Mouse (Mus musculus): Measurements from ENCODE around the gene Fam57b. TPM values are rescaled to one million over a fixed set of nuclear protein-coding genes. Genes with fewer than 3 reads are reported as not detected.

Gene Fam57b
- polyA plus RNA-seq, 1 experiment from 2014 or later: 1.2 TPM

GRCm38 (mm10) chr7:126867534-126867933 lies 70.1 kb downstream of the Fam57b start:
- H3K36me3 ChIP-seq (ENCODE audit: control insufficient read depth, insufficient read depth, low read length): peaks cover 90% of the 10 kb centered on the region
- no peak overlapping the region for H3K4me2 ChIP-seq (ENCODE audit: low read length)
- no peaks in the 10 kb centered on the region for H3K9me3 ChIP-seq (ENCODE audit: control insufficient read depth, low read length)
- peaks cover 8 to 13% of the 10 kb centered on the region in 2 experiments for H3K4me1 ChIP-seq (ENCODE audit: control insufficient read depth in 2 of 2, insufficient read depth in 2 of 2, low read length in 2 of 2)
- ATAC-seq (ENCODE audit: insufficient number of reproducible peaks, insufficient read depth, low FRiP score, low read depth): no peak
- no peaks in the 10 kb centered on the region for H3K27me3 ChIP-seq (ENCODE audit: control insufficient read depth, insufficient read depth, low read length)
- no peak overlapping the region for H3K27ac ChIP-seq (replicated peaks in 1 of 2; ENCODE audit: control insufficient read depth in 1 of 2, insufficient read depth in 1 of 2, low read depth in 2 of 2, low read length in 2 of 2)
- WGBS: 85% methylated on average over 2 of the region's 2 CpGs
- H3K4me3 ChIP-seq (ENCODE audit: control insufficient read depth in 1 of 2, insufficient read depth in 1 of 2, low read depth in 1 of 2, low read length in 2 of 2): no peak overlapping the region
- no peak overlapping the region for H3K9ac ChIP-seq (ENCODE audit: low read length)

GRCm38 (mm10) chr7:126868003-126868402 lies 70.5 kb downstream of the Fam57b start:
- Histone ChIP-seq H3K36me3 (ENCODE audit: control insufficient read depth, insufficient read depth, low read length) (peaks cover 95% of the 10 kb centered on the region), H3K9me3 (ENCODE audit: control insufficient read depth, low read length) (no peaks in the 10 kb centered on the region), H3K27ac (replicated peaks in 1 of 2; ENCODE audit: control insufficient read depth in 1 of 2, insufficient read depth in 1 of 2, low read depth in 2 of 2, low read length in 2 of 2) (no peak overlapping the region), H3K4me2 (ENCODE audit: low read length) (no peak overlapping the region), H3K4me3 (ENCODE audit: control insufficient read depth in 1 of 2, insufficient read depth in 1 of 2, low read depth in 1 of 2, low read length in 2 of 2) (no peak overlapping the region), H3K4me1 (ENCODE audit: control insufficient read depth in 2 of 2, insufficient read depth in 2 of 2, low read length in 2 of 2) (peaks cover 5 to 9% of the 10 kb centered on the region in 2 experiments), H3K27me3 (ENCODE audit: control insufficient read depth, insufficient read depth, low read length) (no peaks in the 10 kb centered on the region), H3K9ac (ENCODE audit: low read length) (no peak overlapping the region)
- 85% methylated on average over 12 of the region's 12 CpGs for WGBS
- ATAC-seq (ENCODE audit: insufficient number of reproducible peaks, insufficient read depth, low FRiP score, low read depth): no peak

DNA sequence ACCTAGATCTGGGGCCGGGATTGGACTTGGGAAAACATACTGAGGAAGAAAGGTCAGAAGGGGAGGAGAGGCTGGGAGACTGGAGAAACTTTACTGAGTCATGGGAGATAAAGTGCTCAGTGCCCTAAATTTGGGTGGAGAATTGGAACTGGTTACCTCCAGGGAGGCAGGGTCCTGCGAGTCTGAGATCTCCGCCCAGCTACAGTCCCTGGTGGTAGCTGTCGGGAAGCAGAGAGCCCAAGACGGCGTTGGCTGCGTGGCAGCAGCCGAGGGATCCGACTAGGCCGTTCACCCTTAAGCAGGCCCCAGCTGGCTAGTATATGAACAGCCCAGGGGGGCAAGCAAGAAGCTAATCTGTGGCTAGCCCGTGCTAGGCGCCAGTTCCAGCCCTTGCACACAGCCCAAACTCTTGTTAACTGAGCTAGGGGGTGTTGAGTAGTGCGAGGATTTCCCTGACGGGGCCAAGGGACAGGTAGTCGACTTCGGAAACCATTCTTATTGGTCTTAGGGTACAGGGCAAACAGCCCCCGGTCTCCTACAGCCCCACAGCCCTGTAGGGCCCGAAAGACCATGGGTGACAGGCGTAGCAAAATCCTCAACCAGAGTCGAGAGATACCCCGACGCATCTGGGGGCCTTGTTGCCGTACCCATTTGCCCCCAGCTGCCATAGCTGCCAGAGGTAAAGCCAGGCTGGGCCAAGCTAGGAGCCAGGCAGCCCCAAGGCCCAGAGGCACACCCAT lies 72.5 kb downstream of the Fam57b start:
- Histone ChIP-seq H3K9me3 (ENCODE audit: control insufficient read depth, low read length) (no peaks in the 10 kb centered on the region), H3K36me3 (ENCODE audit: control insufficient read depth, insufficient read depth, low read length) (peaks cover 100% of the 10 kb centered on the region), H3K27me3 (ENCODE audit: control insufficient read depth, insufficient read depth, low read length) (no peaks in the 10 kb centered on the region), H3K4me1 (ENCODE audit: control insufficient read depth in 2 of 2, insufficient read depth in 2 of 2, low read length in 2 of 2) (no peaks in the 10 kb centered on the region), H3K27ac (replicated peaks in 1 of 2; ENCODE audit: control insufficient read depth in 1 of 2, insufficient read depth in 1 of 2, low read depth in 2 of 2, low read length in 2 of 2) (no peak overlapping the region), H3K4me2 (ENCODE audit: low read length) (no peak overlapping the region), H3K4me3 (ENCODE audit: control insufficient read depth in 1 of 2, insufficient read depth in 1 of 2, low read depth in 1 of 2, low read length in 2 of 2) (no peak overlapping the region), H3K9ac (ENCODE audit: low read length) (no peak overlapping the region)
- 86% methylated on average over 23 of the region's 23 CpGs for WGBS
- no peak for ATAC-seq (ENCODE audit: insufficient number of reproducible peaks, insufficient read depth, low FRiP score, low read depth)

DNA sequence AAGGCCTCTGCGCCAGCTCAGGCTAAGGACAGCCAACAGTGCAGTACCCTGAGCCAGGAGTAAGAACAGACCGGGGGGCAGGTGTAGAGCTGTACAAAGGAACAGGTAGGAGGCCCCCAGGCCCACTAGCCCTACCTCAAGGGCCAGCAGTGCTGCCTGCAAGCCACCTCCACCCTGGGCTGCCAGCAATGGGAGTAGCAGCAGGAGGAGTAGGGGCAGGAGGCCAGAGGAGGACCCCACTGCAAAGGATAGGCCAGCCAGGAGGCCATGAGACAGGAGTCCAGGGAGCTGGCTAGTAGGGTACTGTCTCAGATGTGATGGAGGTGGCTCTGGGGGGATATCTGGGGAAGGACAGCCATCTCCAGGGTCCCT lies 73.0 kb downstream of the Fam57b start:
- ATAC-seq (ENCODE audit: insufficient number of reproducible peaks, insufficient read depth, low FRiP score, low read depth): no peak
- Histone ChIP-seq H3K27me3 (ENCODE audit: control insufficient read depth, insufficient read depth, low read length) (no peaks in the 10 kb centered on the region), H3K4me1 (ENCODE audit: control insufficient read depth in 2 of 2, insufficient read depth in 2 of 2, low read length in 2 of 2) (no peaks in the 10 kb centered on the region), H3K4me3 (ENCODE audit: control insufficient read depth in 1 of 2, insufficient read depth in 1 of 2, low read depth in 1 of 2, low read length in 2 of 2) (no peak overlapping the region), H3K4me2 (ENCODE audit: low read length) (no peak overlapping the region), H3K27ac (replicated peaks in 1 of 2; ENCODE audit: control insufficient read depth in 1 of 2, insufficient read depth in 1 of 2, low read depth in 2 of 2, low read length in 2 of 2) (no peak overlapping the region), H3K9ac (ENCODE audit: low read length) (no peak overlapping the region), H3K36me3 (ENCODE audit: control insufficient read depth, insufficient read depth, low read length) (peaks cover 100% of the 10 kb centered on the region), H3K9me3 (ENCODE audit: control insufficient read depth, low read length) (no peaks in the 10 kb centered on the region)
- 91% methylated on average over 2 of the region's 2 CpGs for WGBS

DNA sequence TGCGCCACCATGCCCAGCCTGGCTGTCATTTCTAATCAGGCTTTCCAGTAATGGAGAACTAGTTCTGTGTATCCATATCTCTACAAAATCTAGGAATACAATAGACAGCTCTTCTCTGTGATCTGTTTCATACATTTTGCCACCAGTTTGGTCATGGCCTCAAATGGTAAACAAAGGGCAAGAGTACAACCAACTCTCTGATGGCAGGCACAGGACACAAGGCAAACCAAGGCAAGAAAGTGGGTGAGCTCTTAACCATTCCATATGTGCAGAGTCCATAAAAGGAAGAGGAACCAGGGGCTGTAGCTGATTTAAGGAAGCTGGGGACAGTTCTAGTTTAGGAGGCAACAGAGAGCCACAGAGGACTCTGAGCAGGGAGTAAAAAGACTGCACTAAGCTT lies 79.8 kb downstream of the Fam57b start:
- no peaks in the 10 kb centered on the region for H3K27me3 ChIP-seq (ENCODE audit: control insufficient read depth, insufficient read depth, low read length)
- 100% methylated on average over 1 of the region's 1 CpGs for WGBS
- ATAC-seq (ENCODE audit: insufficient number of reproducible peaks, insufficient read depth, low FRiP score, low read depth): no peak
- no peak overlapping the region for H3K4me2 ChIP-seq (ENCODE audit: low read length)
- H3K36me3 ChIP-seq (ENCODE audit: control insufficient read depth, insufficient read depth, low read length): peaks cover 84% of the 10 kb centered on the region
- no peaks in the 10 kb centered on the region for H3K9me3 ChIP-seq (ENCODE audit: control insufficient read depth, low read length)
- H3K4me3 ChIP-seq (ENCODE audit: control insufficient read depth in 1 of 2, insufficient read depth in 1 of 2, low read depth in 1 of 2, low read length in 2 of 2): no peak overlapping the region
- no peak overlapping the region for H3K27ac ChIP-seq (replicated peaks in 1 of 2; ENCODE audit: control insufficient read depth in 1 of 2, insufficient read depth in 1 of 2, low read depth in 2 of 2, low read length in 2 of 2)
- H3K9ac ChIP-seq (ENCODE audit: low read length): no peak overlapping the region
- H3K4me1 ChIP-seq (ENCODE audit: control insufficient read depth in 2 of 2, insufficient read depth in 2 of 2, low read length in 2 of 2): peaks cover 3 to 10% of the 10 kb centered on the region in 2 experiments; a peak in 3 of 4 replicates

Other genes starting within 250 kb of the Fam57b start
- gene Eif3c, start 231.3 kb upstream of the Fam57b start, polyA plus RNA-seq (2014; fragmentation: Nextera tagmentation; extraction: Ambion mirVana): 112 and 116 TPM in 2 replicates
- gene Apobr, start 212.7 kb upstream of the Fam57b start, polyA plus RNA-seq (2014; fragmentation: Nextera tagmentation; extraction: Ambion mirVana): 0.53 and 0.81 TPM in 2 replicates
- 14.2 and 21.8 TPM in 2 replicates for gene Cln3, start 211.9 kb upstream of the Fam57b start, polyA plus RNA-seq (2014; fragmentation: Nextera tagmentation; extraction: Ambion mirVana)
- not detected in 2 replicates for gene Il27, start 202.7 kb upstream of the Fam57b start, polyA plus RNA-seq (2014; fragmentation: Nextera tagmentation; extraction: Ambion mirVana)
- gene Nupr1, start 166.8 kb upstream of the Fam57b start, polyA plus RNA-seq (2014; fragmentation: Nextera tagmentation; extraction: Ambion mirVana): 7.4 and 10.9 TPM in 2 replicates
- 22.4 and 30.2 TPM in 2 replicates for gene Sgf29, start 148.4 kb upstream of the Fam57b start, polyA plus RNA-seq (2014; fragmentation: Nextera tagmentation; extraction: Ambion mirVana)
- 12.3 and 13.5 TPM in 2 replicates for gene Sult1a1, start 121.2 kb upstream of the Fam57b start, polyA plus RNA-seq (2014; fragmentation: Nextera tagmentation; extraction: Ambion mirVana)
- 91.7 and 102 TPM in 2 replicates for gene Bola2, start 102.3 kb upstream of the Fam57b start, polyA plus RNA-seq (2014; fragmentation: Nextera tagmentation; extraction: Ambion mirVana)
- 4.6 and 5.5 TPM in 2 replicates for gene Slx1b, start 101.9 kb upstream of the Fam57b start, polyA plus RNA-seq (2014; fragmentation: Nextera tagmentation; extraction: Ambion mirVana)
- gene Coro1a, start 89.9 kb upstream of the Fam57b start, polyA plus RNA-seq (2014; fragmentation: Nextera tagmentation; extraction: Ambion mirVana): 10.2 and 13.7 TPM in 2 replicates
- 51.7 and 57.3 TPM in 2 replicates for gene Mapk3, start 38.1 kb upstream of the Fam57b start, polyA plus RNA-seq (2014; fragmentation: Nextera tagmentation; extraction: Ambion mirVana)
- gene Gdpd3, start 31.3 kb upstream of the Fam57b start, polyA plus RNA-seq (2014; fragmentation: Nextera tagmentation; extraction: Ambion mirVana): 0.67 and 2.7 TPM in 2 replicates
- gene Ypel3, start 20.7 kb upstream of the Fam57b start, polyA plus RNA-seq (2014; fragmentation: Nextera tagmentation; extraction: Ambion mirVana): 102 and 121 TPM in 2 replicates
- 0.26 TPM in 1 of 2 replicates, not detected in the other for gene Tbx6, start 16.2 kb upstream of the Fam57b start, polyA plus RNA-seq (2014; fragmentation: Nextera tagmentation; extraction: Ambion mirVana)
- gene Ppp4c, start 5.2 kb upstream of the Fam57b start, polyA plus RNA-seq (2014; fragmentation: Nextera tagmentation; extraction: Ambion mirVana): 132 and 146 TPM in 2 replicates
- not detected in 2 replicates for gene 4930451I11Rik, start 34.0 kb downstream of the Fam57b start, polyA plus RNA-seq (2014; fragmentation: Nextera tagmentation; extraction: Ambion mirVana)
- 0.14 TPM in 1 of 2 replicates, not detected in the other for gene Doc2a, start 49.7 kb downstream of the Fam57b start, polyA plus RNA-seq (2014; fragmentation: Nextera tagmentation; extraction: Ambion mirVana)
- 10.7 and 11.5 TPM in 2 replicates for gene Hirip3, start 64.3 kb downstream of the Fam57b start, polyA plus RNA-seq (2014; fragmentation: Nextera tagmentation; extraction: Ambion mirVana)
- 47.9 and 51.9 TPM in 2 replicates for gene Ino80e, start 64.7 kb downstream of the Fam57b start, polyA plus RNA-seq (2014; fragmentation: Nextera tagmentation; extraction: Ambion mirVana)
- 19.8 and 21.7 TPM in 2 replicates for gene Taok2, start 87.0 kb downstream of the Fam57b start, polyA plus RNA-seq (2014; fragmentation: Nextera tagmentation; extraction: Ambion mirVana)
- gene Tmem219, start 125.2 kb downstream of the Fam57b start, polyA plus RNA-seq (2014; fragmentation: Nextera tagmentation; extraction: Ambion mirVana): 21.6 and 22.7 TPM in 2 replicates
- 11.3 and 11.9 TPM in 2 replicates for gene Kctd13, start 131.2 kb downstream of the Fam57b start, polyA plus RNA-seq (2014; fragmentation: Nextera tagmentation; extraction: Ambion mirVana)
- not detected in 2 replicates for gene Asphd1, start 151.9 kb downstream of the Fam57b start, polyA plus RNA-seq (2014; fragmentation: Nextera tagmentation; extraction: Ambion mirVana)
- gene Sez6l2, start 152.9 kb downstream of the Fam57b start, polyA plus RNA-seq (2014; fragmentation: Nextera tagmentation; extraction: Ambion mirVana): 0.86 and 1.4 TPM in 2 replicates
- gene Cdipt, start 178.2 kb downstream of the Fam57b start, polyA plus RNA-seq (2014; fragmentation: Nextera tagmentation; extraction: Ambion mirVana): 68.5 and 74.6 TPM in 2 replicates
- gene Cdiptos, start 178.4 kb downstream of the Fam57b start, polyA plus RNA-seq (2014; fragmentation: Nextera tagmentation; extraction: Ambion mirVana): 0.86 and 1.6 TPM in 2 replicates
- 12.0 and 12.6 TPM in 2 replicates for gene Mvp, start 217.0 kb downstream of the Fam57b start, polyA plus RNA-seq (2014; fragmentation: Nextera tagmentation; extraction: Ambion mirVana)
- 0.84 TPM in 1 of 2 replicates, not detected in the other for gene Pagr1b, start 218.8 kb downstream of the Fam57b start, polyA plus RNA-seq (2014; fragmentation: Nextera tagmentation; extraction: Ambion mirVana)
- 23.1 and 25.4 TPM in 2 replicates for gene Pagr1a, start 219.7 kb downstream of the Fam57b start, polyA plus RNA-seq (2014; fragmentation: Nextera tagmentation; extraction: Ambion mirVana)
- 41.9 and 45.0 TPM in 2 replicates for gene Gm42742, start 223.4 kb downstream of the Fam57b start, polyA plus RNA-seq (2014; fragmentation: Nextera tagmentation; extraction: Ambion mirVana)
- 2.1 and 3.2 TPM in 2 replicates for gene Prrt2, start 223.5 kb downstream of the Fam57b start, polyA plus RNA-seq (2014; fragmentation: Nextera tagmentation; extraction: Ambion mirVana)
- gene Maz, start 229.4 kb downstream of the Fam57b start, polyA plus RNA-seq (2014; fragmentation: Nextera tagmentation; extraction: Ambion mirVana): 37.6 and 44.7 TPM in 2 replicates
- gene Kif22, start 244.8 kb downstream of the Fam57b start, polyA plus RNA-seq (2014; fragmentation: Nextera tagmentation; extraction: Ambion mirVana): 67.8 and 74.3 TPM in 2 replicates

Measured in heart, embryonic 14.5 days (tissue).